Mouse (Mus musculus) liver, embryonic 14.5 days (tissue): ENCODE measurements around the gene Slc25a33. TPM values are rescaled to one million over a fixed set of nuclear protein-coding genes. Genes with fewer than 3 reads are reported as not detected.

Experiments
- ATAC-seq: fragments of 200-750 bp; cut with Nextera tagmentation; 2 replicates; pipeline ENCODE4 v1.8.0; 2017; ENCODE audit warnings: moderate number of reproducible peaks, mild to moderate bottlenecking, moderate library complexity; ENCODE audit not compliant: insufficient read depth
- DNase-seq, 3 experiments: peaks; one replicate each; pipeline ENCODE4 v3.0.0-alpha.2; 2012 to 2013; ENCODE audit warnings: low read depth in 3 of 3, low spot score in 3 of 3
- H3K27ac ChIP-seq: fragments of 300-500 bp; sonication (generic); 2 replicates; pipeline ENCODE4 v1.5.1; 2014; ENCODE audit warnings: moderate library complexity, mild to moderate bottlenecking, control low read depth, inconsistent platforms
- H3K27me3 ChIP-seq: fragments of 300-500 bp; sonication (generic); 2 replicates; pipeline ENCODE4 v1.6.1; 2014; ENCODE audit warnings: mild to moderate bottlenecking, low read length, moderate library complexity; ENCODE audit not compliant: control insufficient read depth, insufficient read depth
- H3K36me3 ChIP-seq: fragments of 300-500 bp; sonication (generic); replicated peaks from 2 replicates; pipeline ENCODE4 v1.6.1; 2014; ENCODE audit warnings: low read depth; ENCODE audit not compliant: control insufficient read depth, insufficient read depth
- H3K4me1 ChIP-seq, 2 experiments: fragments of 200-500 bp in 1 of 2; fragments of 300-500 bp in 1 of 2; sonication (generic) in 1 of 2; replicated peaks; 2 replicates each; pipeline ENCODE4 v1.6.1; 2012 to 2014; ENCODE audit warnings: antibody characterized with exemption in 1 of 2, inconsistent platforms in 1 of 2, low read length in 1 of 2; ENCODE audit not compliant: control insufficient read depth in 2 of 2, insufficient read depth in 2 of 2
- H3K4me2 ChIP-seq: fragments of 300-500 bp; sonication (generic); 2 replicates; pipeline ENCODE4 v1.6.1; 2014; ENCODE audit warnings: low read depth, mild to moderate bottlenecking, control low read depth, moderate library complexity
- H3K4me3 ChIP-seq, 2 experiments: fragments of 200-500 bp in 1 of 2; fragments of 300-500 bp in 1 of 2; sonication (generic) in 1 of 2; 2 replicates each; pipeline ENCODE4 v1.5.1; 2012 to 2014; ENCODE audit warnings: low read depth in 2 of 2, low read length in 2 of 2, mild to moderate bottlenecking in 2 of 2, control low read depth in 1 of 2, inconsistent platforms in 1 of 2, moderate library complexity in 1 of 2; ENCODE audit not compliant: insufficient read depth in 1 of 2
- H3K9ac ChIP-seq: fragments of 300-500 bp; sonication (generic); replicated peaks from 2 replicates; pipeline ENCODE4 v1.6.1; 2014; ENCODE audit warnings: mild to moderate bottlenecking, control low read depth, moderate library complexity
- H3K9me3 ChIP-seq: fragments of 300-500 bp; sonication (generic); 2 replicates; pipeline ENCODE4 v1.6.1; 2016; ENCODE audit warnings: low read length, mixed read lengths; ENCODE audit not compliant: control insufficient read depth
- CTCF ChIP-seq: IDR thresholded peaks from 2 replicates; pipeline ENCODE4 v1.5.1; 2016; ENCODE audit warnings: antibody characterized with exemption, low read depth, control low read depth
- EP300 ChIP-seq: IDR thresholded peaks from 2 replicates; pipeline ENCODE4 v1.6.1; 2016; ENCODE audit warnings: antibody characterized with exemption, low read depth
- WGBS: fragments of 180-500 bp; shearing (Covaris S2); extraction: QIAGEN DNeasy Blood & Tissue Kit; methylation state at CpG from one replicate; pipeline ENCODE4 v1.1.7; 2014; ENCODE audit not compliant: insufficient replicate concordance; 5-methylcytosine and 5-hydroxymethylcytosine counted together
- polyA plus RNA-seq, 2 experiments: library from polyadenylated mRNA; depleted of rRNA in 1 of 2; stranded (reverse) in 1 of 2; unstranded in 1 of 2; fragments of >200 nt; fragmentation: Nextera tagmentation in 1 of 2; extraction: Ambion mirVana in 1 of 2; gene quantifications; 2 replicates each; pipeline versions ENCODE4 v1.2.1 to v1.2.3; 2012 to 2014

Gene Slc25a33
- polyA plus RNA-seq, 2 experiments = 4.8 to 7.8 TPM

DNA sequence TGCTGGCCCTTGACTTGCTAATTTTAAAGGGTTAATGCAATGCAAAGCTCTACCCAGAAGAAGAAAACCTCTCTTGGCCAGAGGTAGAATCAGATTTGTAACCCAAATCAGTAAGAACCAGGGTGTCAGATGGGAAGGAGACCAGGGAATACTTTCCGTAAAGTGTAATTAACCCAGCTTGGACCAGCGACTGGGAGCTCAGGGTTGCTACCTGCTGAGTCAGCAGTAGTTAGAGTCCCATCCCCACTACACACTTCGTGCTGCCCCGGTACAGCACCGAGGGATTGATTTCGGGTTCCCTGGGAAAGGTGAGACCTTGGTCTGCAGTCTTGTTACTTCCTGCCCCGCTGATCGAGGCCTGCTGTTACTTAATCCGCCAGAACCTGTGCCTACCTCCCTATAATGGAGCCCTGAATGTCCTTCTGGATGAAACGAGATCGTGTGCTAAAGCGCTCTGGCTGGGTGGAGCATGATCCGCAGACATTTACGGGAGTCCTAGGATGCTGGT lies 34.0 kb upstream of the Slc25a33 start:
- Histone ChIP-seq H3K9me3 (no peaks in the 10 kb centered on the region), H3K9ac (no peak overlapping the region), H3K4me1 (no peaks in the 10 kb centered on the region), H3K27me3 (0 out of 2 replicates have a peak, but pooled peaks cover 3% of the 10 kb centered on the region), H3K36me3 (no peaks in the 10 kb centered on the region), H3K4me2 (no peak overlapping the region), H3K27ac (no peak overlapping the region), H3K4me3 (no peak overlapping the region)
- ATAC-seq = no peak
- DNase-seq = no peak
- 36% methylated on average over 14 of the region's 14 CpGs for WGBS
- TF ChIP-seq EP300 (no peak), CTCF (no peak)

DNA sequence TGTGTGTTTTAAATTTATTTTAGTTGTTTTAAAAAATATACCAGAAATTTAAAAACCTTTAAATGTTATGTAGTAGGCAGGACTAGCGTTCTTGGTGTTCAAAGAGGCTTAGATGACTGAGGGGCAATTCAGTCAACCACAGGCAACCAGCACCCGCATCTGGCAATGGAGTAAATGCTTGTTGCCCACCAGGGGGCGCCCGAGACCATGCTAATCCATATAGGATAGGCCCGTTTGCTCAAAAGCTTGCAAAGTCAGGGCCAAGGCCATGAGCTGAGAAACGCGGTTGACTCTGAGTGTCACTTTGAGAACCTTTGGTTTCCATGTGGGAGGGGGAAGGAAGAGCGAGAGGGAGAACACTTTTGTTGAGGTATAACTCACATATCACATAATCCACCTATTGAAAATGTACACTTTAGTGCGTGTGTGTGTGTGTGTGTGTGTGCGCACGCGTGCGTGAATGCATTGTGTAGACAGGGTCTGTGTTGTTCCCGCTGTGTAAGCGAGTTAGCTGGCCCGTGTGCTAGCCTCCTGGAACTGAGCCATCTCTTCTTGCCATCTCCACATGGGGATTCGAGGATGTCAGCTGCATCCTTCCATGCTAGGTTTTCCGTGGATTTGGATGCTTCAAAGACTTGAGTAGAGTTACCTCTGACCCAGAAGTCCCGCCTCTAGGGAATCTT lies 32.8 kb upstream of the Slc25a33 start:
- Histone ChIP-seq H3K4me2 (no peak overlapping the region), H3K4me1 (no peaks in the 10 kb centered on the region), H3K9ac (no peak overlapping the region), H3K36me3 (no peaks in the 10 kb centered on the region), H3K4me3 (no peak overlapping the region), H3K9me3 (no peaks in the 10 kb centered on the region), H3K27me3 (0 out of 2 replicates have a peak, but pooled peaks cover 3% of the 10 kb centered on the region), H3K27ac (no peak overlapping the region)
- 0 out of 2 replicates have a peak, but pooled peaks have one; percentile 33 for ATAC-seq
- TF ChIP-seq EP300 (no peak), CTCF (peak; percentile 93)
- WGBS = 40% methylated on average over 19 of the region's 19 CpGs
- peak; percentile 62 to 67 (median 62) for DNase-seq

GRCm38 (mm10) chr4:149802269-149802668 lies 28.2 kb upstream of the Slc25a33 start:
- whole genome bisulfite sequencing = 59% methylated on average over 9 of the region's 9 CpGs
- Histone ChIP-seq H3K9me3 (no peaks in the 10 kb centered on the region), H3K27ac (no peak overlapping the region), H3K4me2 (no peak overlapping the region), H3K4me3 (no peak overlapping the region), H3K4me1 (peaks cover 0 to 13% of the 10 kb centered on the region in 2 experiments; a peak in 2 of 4 replicates), H3K27me3 (no peaks in the 10 kb centered on the region), H3K36me3 (no peaks in the 10 kb centered on the region), H3K9ac (no peak overlapping the region)
- ATAC-seq = no peak
- DNase-seq = no peak
- TF ChIP-seq CTCF (no peak), EP300 (no peak)

GRCm38 (mm10) chr4:149800576-149800975 lies 26.5 kb upstream of the Slc25a33 start:
- Histone ChIP-seq H3K4me2 (no peak overlapping the region), H3K9ac (no peak overlapping the region), H3K4me1 (peaks cover 0 to 20% of the 10 kb centered on the region in 2 experiments; a peak in 2 of 4 replicates), H3K27ac (no peak overlapping the region), H3K27me3 (no peaks in the 10 kb centered on the region), H3K4me3 (no peak overlapping the region), H3K9me3 (no peaks in the 10 kb centered on the region), H3K36me3 (no peaks in the 10 kb centered on the region)
- 54% methylated on average over 2 of the region's 2 CpGs for WGBS
- no peak for ATAC-seq
- no peak for TF ChIP-seq CTCF
- TF ChIP-seq EP300 = no peak
- DNase-seq = no peak

GRCm38 (mm10) chr4:149800172-149800464 lies 26.0 kb upstream of the Slc25a33 start:
- H3K27ac ChIP-seq = no peak overlapping the region
- ATAC-seq (peak; percentile 53), DNase-seq (no peak)
- H3K9me3 ChIP-seq = no peaks in the 10 kb centered on the region
- no peak for TF ChIP-seq EP300
- no peak for TF ChIP-seq CTCF
- no peak overlapping the region for H3K4me3 ChIP-seq
- WGBS = 70% methylated on average over 6 of the region's 6 CpGs
- no peaks in the 10 kb centered on the region for H3K27me3 ChIP-seq
- H3K36me3 ChIP-seq = no peaks in the 10 kb centered on the region
- H3K9ac ChIP-seq = no peak overlapping the region
- no peak overlapping the region for H3K4me2 ChIP-seq
- H3K4me1 ChIP-seq = peaks cover 0 to 20% of the 10 kb centered on the region in 2 experiments; a peak in 2 of 4 replicates
